Mouse (Mus musculus) kidney, embryonic 15.5 days (tissue): ENCODE measurements around the gene Vrk3. TPM values are rescaled to one million over a fixed set of nuclear protein-coding genes. Genes with fewer than 3 reads are reported as not detected.

Experiments used
- ATAC-seq: fragments of 200-750 bp; cut with Nextera tagmentation; replicated peaks from 2 replicates; pipeline ENCODE4 v1.8.0; 2017; ENCODE audit warnings: moderate TSS enrichment; ENCODE audit not compliant: low FRiP score
- H3K27ac ChIP-seq: fragments of 300-500 bp; sonication (generic); 2 replicates; pipeline ENCODE4 v1.5.1; 2015; ENCODE audit warnings: mild to moderate bottlenecking, inconsistent platforms
- H3K27me3 ChIP-seq: fragments of 300-500 bp; sonication (generic); 2 replicates; pipeline ENCODE4 v1.6.1; 2015; ENCODE audit warnings: inconsistent platforms
- H3K36me3 ChIP-seq: fragments of 300-500 bp; sonication (generic); 2 replicates; pipeline ENCODE4 v1.6.1; 2015; ENCODE audit warnings: inconsistent platforms
- H3K4me1 ChIP-seq: fragments of 300-500 bp; sonication (generic); 2 replicates; pipeline ENCODE4 v1.6.1; 2015; ENCODE audit warnings: inconsistent platforms
- H3K4me2 ChIP-seq: fragments of 300-500 bp; sonication (generic); 2 replicates; pipeline ENCODE4 v1.6.1; 2015; ENCODE audit warnings: moderate library complexity, mild to moderate bottlenecking, inconsistent platforms
- H3K4me3 ChIP-seq: fragments of 300-500 bp; sonication (generic); replicated peaks from 2 replicates; pipeline ENCODE4 v1.5.1; 2015; ENCODE audit warnings: mild to moderate bottlenecking, inconsistent platforms
- H3K9ac ChIP-seq: fragments of 300-500 bp; sonication (generic); 2 replicates; pipeline ENCODE4 v1.6.1; 2015; ENCODE audit warnings: mild to moderate bottlenecking, inconsistent platforms
- H3K9me3 ChIP-seq: fragments of 300-500 bp; sonication (generic); replicated peaks from 2 replicates; pipeline ENCODE4 v1.6.1; 2016; ENCODE audit warnings: inconsistent platforms
- WGBS: fragments of 180-500 bp; shearing (Covaris S2); methylation state at CpG from one replicate; pipeline ENCODE4 v1.1.7; 2015; ENCODE audit warnings: mixed read lengths; 5-methylcytosine and 5-hydroxymethylcytosine counted together
- polyA plus RNA-seq: library from polyadenylated mRNA; unstranded; fragments of >200 nt; fragmentation: Nextera tagmentation; extraction: Ambion mirVana; gene quantifications from 2 replicates; pipeline ENCODE4 v1.2.1, GENCODE M21; 2015

Gene Vrk3
- polyA plus RNA-seq, 1 experiment from 2014 or later = 47.8 TPM

DNA sequence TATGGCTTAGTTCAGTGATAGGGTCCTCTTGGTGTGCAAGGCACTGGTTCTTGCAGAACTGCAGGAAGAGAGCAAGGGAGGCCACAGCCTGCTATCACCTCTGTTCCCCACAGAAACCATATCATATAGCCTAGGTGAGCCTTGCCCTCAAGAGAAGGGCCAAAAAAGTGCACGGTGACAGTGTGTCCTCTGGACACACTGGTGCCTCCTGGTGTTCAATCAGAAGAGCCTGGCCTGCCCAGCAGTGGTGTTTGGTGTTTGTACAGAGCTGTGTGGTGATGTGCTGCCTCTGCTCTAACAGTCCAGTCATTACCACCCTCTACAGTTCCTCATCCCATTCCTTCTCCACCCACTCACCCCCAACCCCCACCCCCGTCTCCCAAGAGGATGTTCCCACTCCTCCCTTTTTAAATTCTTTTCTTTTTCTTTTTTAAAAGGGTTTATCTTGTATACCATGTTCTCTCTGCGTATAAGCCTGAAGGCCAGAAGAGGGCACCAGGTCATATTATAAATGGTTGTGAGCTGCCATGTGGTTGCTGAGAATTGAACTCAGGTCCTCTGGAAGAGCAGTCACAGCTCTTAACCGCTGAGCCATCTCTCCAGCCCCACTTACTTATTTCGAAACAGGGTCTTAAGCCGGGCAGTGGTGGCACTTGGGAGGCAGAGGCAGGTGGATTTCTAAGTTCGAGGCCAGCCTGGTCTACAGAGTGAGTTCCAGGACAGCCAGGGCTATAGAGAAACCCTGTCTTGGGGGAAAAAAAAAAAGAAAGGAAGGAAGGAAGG is 73.6 kb downstream of the Vrk3 start:
- Histone ChIP-seq H3K9ac (no peak overlapping the region), H3K4me3 (no peak overlapping the region), H3K9me3 (no peaks in the 10 kb centered on the region), H3K4me2 (no peak overlapping the region), H3K36me3 (peaks cover 10% of the 10 kb centered on the region; the same call in 1 of the 2 replicates), H3K27me3 (no peaks in the 10 kb centered on the region), H3K27ac (no peak overlapping the region), H3K4me1 (peaks cover 64% of the 10 kb centered on the region)
- 78% methylated on average over 7 of the region's 7 CpGs for WGBS
- no peak for ATAC-seq

DNA sequence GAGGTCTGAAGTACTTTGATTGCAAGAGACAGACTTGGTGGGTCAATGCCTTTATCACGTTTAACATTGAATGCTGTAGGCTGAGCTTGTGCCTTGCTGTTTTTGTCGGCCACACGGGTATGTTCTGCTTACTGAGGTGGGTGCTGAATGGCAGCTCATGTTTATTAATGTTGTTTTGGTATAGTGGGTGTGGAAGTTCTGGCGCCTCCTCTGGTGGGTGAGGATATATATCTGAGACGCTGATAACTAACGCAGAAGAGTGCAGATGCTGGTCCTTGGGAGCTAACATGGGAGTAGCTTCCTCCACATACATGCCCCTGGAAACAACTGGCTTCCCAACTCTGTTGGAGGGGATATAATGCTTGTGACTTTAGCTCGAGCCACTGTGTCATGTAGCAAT is 75.2 kb downstream of the Vrk3 start:
- WGBS = 46% methylated on average over 7 of the region's 7 CpGs
- no peak overlapping the region for H3K27ac ChIP-seq

DNA sequence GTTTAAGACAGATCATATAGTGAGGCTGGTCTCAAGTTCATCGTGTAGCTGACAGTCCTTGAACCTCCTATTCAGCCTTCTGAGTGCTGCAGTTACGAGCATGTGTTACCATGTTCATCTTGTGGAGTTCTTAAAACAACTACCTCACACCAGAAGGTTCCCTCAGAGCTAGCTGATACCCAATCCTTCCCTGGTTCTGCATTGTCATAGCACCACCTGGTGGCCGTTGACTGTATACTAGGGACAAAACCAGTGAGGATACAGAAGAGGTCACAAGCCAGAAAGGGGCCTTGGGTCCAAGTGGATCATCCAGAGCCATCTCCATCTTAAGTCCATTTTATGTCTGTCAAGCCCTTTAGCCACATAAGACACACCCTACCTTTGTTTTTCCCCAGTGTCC is 76.7 kb downstream of the Vrk3 start:
- H3K4me1 ChIP-seq = peaks cover 37% of the 10 kb centered on the region
- H3K27me3 ChIP-seq = no peaks in the 10 kb centered on the region
- ATAC-seq = 0 out of 2 replicates have a peak, but pooled peaks have one; percentile 35
- H3K9ac ChIP-seq = no peak overlapping the region
- H3K27ac ChIP-seq = no peak overlapping the region
- H3K9me3 ChIP-seq = no peaks in the 10 kb centered on the region
- no peak overlapping the region for H3K4me3 ChIP-seq
- WGBS = 14% methylated on average over 3 of the region's 3 CpGs
- H3K4me2 ChIP-seq = no peak overlapping the region
- peaks cover 35% of the 10 kb centered on the region for H3K36me3 ChIP-seq

More for the DNA sequence above, 75.2 kb downstream of the Vrk3 start:
- Histone ChIP-seq H3K4me3 (no peak overlapping the region), H3K4me2 (no peak overlapping the region), H3K9ac (no peak overlapping the region), H3K36me3 (peaks cover 20% of the 10 kb centered on the region), H3K9me3 (no peaks in the 10 kb centered on the region), H3K4me1 (peaks cover 52% of the 10 kb centered on the region), H3K27me3 (no peaks in the 10 kb centered on the region)
- ATAC-seq = no peak

DNA sequence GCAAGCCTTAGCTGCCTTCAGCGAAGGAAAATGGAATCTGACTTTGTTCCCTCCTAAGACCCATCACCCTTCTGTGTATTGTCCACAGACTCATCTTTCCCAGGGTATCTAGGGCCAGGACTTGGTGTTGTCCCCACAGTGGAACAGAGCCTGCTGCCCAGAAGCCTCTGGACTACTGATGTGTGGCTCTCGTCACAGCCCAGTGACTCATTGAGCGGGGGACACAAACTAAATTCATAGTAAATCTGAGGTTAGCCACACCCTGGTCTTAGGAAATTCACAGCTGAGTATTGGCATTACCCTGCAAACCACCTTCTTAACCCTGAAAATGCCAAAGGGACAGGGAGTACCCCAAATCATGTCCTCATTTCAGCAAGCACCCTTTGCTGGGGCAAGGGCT is 78.6 kb downstream of the Vrk3 start:
- H3K36me3 ChIP-seq = peaks cover 54% of the 10 kb centered on the region
- no peak overlapping the region for H3K4me2 ChIP-seq
- no peak overlapping the region for H3K9ac ChIP-seq
- H3K9me3 ChIP-seq = no peaks in the 10 kb centered on the region
- peaks cover 20% of the 10 kb centered on the region for H3K4me1 ChIP-seq
- H3K27me3 ChIP-seq = no peaks in the 10 kb centered on the region
- H3K27ac ChIP-seq = no peak overlapping the region
- WGBS = 70% methylated on average over 3 of the region's 3 CpGs
- H3K4me3 ChIP-seq = no peak overlapping the region
- no peak for ATAC-seq

Other genes starting within 250 kb of the Vrk3 start
- 0.16 and 0.27 TPM in 2 replicates for gene Mybpc2, start 223.8 kb upstream of the Vrk3 start, polyA plus RNA-seq
- 0.16 TPM in 1 of 2 replicates, not detected in the other for gene Spib, start 216.3 kb upstream of the Vrk3 start, polyA plus RNA-seq
- gene Pold1, start 199.6 kb upstream of the Vrk3 start, polyA plus RNA-seq = 95.4 and 101 TPM in 2 replicates
- 74.6 and 76.8 TPM in 2 replicates for gene Nr1h2, start 194.5 kb upstream of the Vrk3 start, polyA plus RNA-seq
- gene Napsa, start 176.0 kb upstream of the Vrk3 start, polyA plus RNA-seq = 30.3 and 33.2 TPM in 2 replicates
- 0.17 and 0.30 TPM in 2 replicates for gene Kcnc3, start 157.7 kb upstream of the Vrk3 start, polyA plus RNA-seq
- gene Myh14, start 77.6 kb upstream of the Vrk3 start, polyA plus RNA-seq = 1.6 and 2.7 TPM in 2 replicates
- gene Izumo2, start 39.7 kb upstream of the Vrk3 start, polyA plus RNA-seq = not detected in 2 replicates
- 2.1 and 2.7 TPM in 2 replicates for gene Zfp473, start 2.6 kb downstream of the Vrk3 start, polyA plus RNA-seq
- 93.5 and 100 TPM in 2 replicates for gene Nup62, start 67.7 kb downstream of the Vrk3 start, polyA plus RNA-seq
- gene Il4i1, start 68.0 kb downstream of the Vrk3 start, polyA plus RNA-seq = 1.1 and 1.7 TPM in 2 replicates
- gene Atf5, start 68.2 kb downstream of the Vrk3 start, polyA plus RNA-seq = 4.2 and 4.3 TPM in 2 replicates
- 108 and 118 TPM in 2 replicates for gene Akt1s1, start 100.6 kb downstream of the Vrk3 start, polyA plus RNA-seq
- 76.8 and 81.0 TPM in 2 replicates for gene Tbc1d17, start 100.7 kb downstream of the Vrk3 start, polyA plus RNA-seq
- gene Pnkp, start 108.7 kb downstream of the Vrk3 start, polyA plus RNA-seq = 31.1 and 33.6 TPM in 2 replicates
- gene Ptov1, start 121.4 kb downstream of the Vrk3 start, polyA plus RNA-seq = 411 and 437 TPM in 2 replicates
- 103 and 126 TPM in 2 replicates for gene Med25, start 144.3 kb downstream of the Vrk3 start, polyA plus RNA-seq
- 22.3 and 24.0 TPM in 2 replicates for gene Fuz, start 147.7 kb downstream of the Vrk3 start, polyA plus RNA-seq
- gene Ap2a1, start 181.1 kb downstream of the Vrk3 start, polyA plus RNA-seq = 74.2 and 79.1 TPM in 2 replicates
- gene Tsks, start 194.8 kb downstream of the Vrk3 start, polyA plus RNA-seq = 0.14 TPM in 2 replicates
- 19.2 and 25.1 TPM in 2 replicates for gene Cpt1c, start 226.4 kb downstream of the Vrk3 start, polyA plus RNA-seq
- gene Prmt1, start 238.2 kb downstream of the Vrk3 start, polyA plus RNA-seq = 704 and 710 TPM in 2 replicates
- 86.4 and 90.4 TPM in 2 replicates for gene Irf3, start 249.2 kb downstream of the Vrk3 start, polyA plus RNA-seq